Mouse (Mus musculus): ENCODE results near the gene Hp1bp3.

- no peak for TF ChIP-seq CEBPB (IDR thresholded peaks at IDR 0.05; ENCODE audit: insufficient read depth, poor library complexity, severe bottlenecking)
- no peak for TF ChIP-seq POLR2A (IDR thresholded peaks at IDR 0.05; ENCODE audit: insufficient read length, low read depth)
- no peak for TF ChIP-seq USF1 (IDR thresholded peaks at IDR 0.05; ENCODE audit: low read depth)
- no peak for TF ChIP-seq E2F4 (IDR thresholded peaks at IDR 0.05; ENCODE audit: insufficient read depth)
- TF ChIP-seq MAX (IDR thresholded peaks at IDR 0.05; ENCODE audit: low read depth), result no peak
- TF ChIP-seq TCF12 (IDR thresholded peaks at IDR 0.05; ENCODE audit: insufficient read depth, poor library complexity, severe bottlenecking), result no peak
- no peak for TF ChIP-seq SRF (IDR thresholded peaks at IDR 0.05; ENCODE audit: control insufficient read depth, insufficient read length, low read depth)
- no peak for TF ChIP-seq POLR2AphosphoS2 (IDR thresholded peaks at IDR 0.05; ENCODE audit: insufficient read length, low read depth)
Observed at GRCm38 (mm10) chr4:138259482-138259881, 43.4 kb downstream of the Hp1bp3 start.
